Mouse (Mus musculus): Measurements from ENCODE around the gene Ctc1.

- no peak for TF ChIP-seq REST (IDR thresholded peaks at IDR 0.05; ENCODE audit: insufficient read depth, insufficient read length)
- TF ChIP-seq POLR2A (IDR thresholded peaks at IDR 0.05; ENCODE audit: insufficient read length, low read depth), result no peak
- TF ChIP-seq POLR2AphosphoS2 (IDR thresholded peaks at IDR 0.05; ENCODE audit: insufficient read length, low read depth), result no peak
- no peak for TF ChIP-seq USF1 (IDR thresholded peaks at IDR 0.05; ENCODE audit: low read depth)
- TF ChIP-seq MAX (IDR thresholded peaks at IDR 0.05; ENCODE audit: low read depth), result no peak
- TF ChIP-seq TCF12 (IDR thresholded peaks at IDR 0.05; ENCODE audit: insufficient read depth, poor library complexity, severe bottlenecking), result no peak
- TF ChIP-seq CEBPB (IDR thresholded peaks at IDR 0.05; ENCODE audit: insufficient read depth, poor library complexity, severe bottlenecking), result no peak
- no peak for TF ChIP-seq MYOG (IDR thresholded peaks at IDR 0.05; ENCODE audit: control insufficient read depth in 1 of 3, insufficient read depth in 1 of 3, insufficient read length in 2 of 3, low read depth in 2 of 3)
- TF ChIP-seq E2F4 (IDR thresholded peaks at IDR 0.05; ENCODE audit: insufficient read depth), result no peak
- no peak for TF ChIP-seq MYOD1 (IDR thresholded peaks at IDR 0.05; ENCODE audit: control insufficient read depth in 1 of 3, insufficient read length in 2 of 3, low read depth in 2 of 3)
- no peak for TF ChIP-seq SRF (IDR thresholded peaks at IDR 0.05; ENCODE audit: control insufficient read depth, insufficient read length, low read depth)
Measured at GRCm38 (mm10) chr11:68993122-68993521, 22.6 kb upstream of the Ctc1 start.

All from myocyte (in vitro differentiated cells).